Mouse (Mus musculus): ENCODE data around the gene 9530068E07Rik. TPM values are rescaled to one million over a fixed set of nuclear protein-coding genes. Genes with fewer than 3 reads are reported as not detected.
"Not testable (repeated sequence)": the region's sequence is repeated elsewhere in the genome, so short reads cannot be mapped to it uniquely, and the experiment has no call there.

Gene 9530068E07Rik
- total RNA-seq (2021): 10 to 100 TPM; 57.9 to 62.0 TPM
- long read RNA-seq, experiment 1, transcript 9530068E07Rik-201 (3 exons, 2,467 nt): major isoform, 80 of 91 reads
- long read RNA-seq, experiment 1, partial matches to known transcripts: 4 of 91 reads
- long read RNA-seq, experiment 1, other reads (novel, unspliced or antisense): 7 of 91 reads
- long read RNA-seq, experiment 2, transcript 9530068E07Rik-201 (3 exons, 2,467 nt): major isoform, 94 of 102 reads
- long read RNA-seq, experiment 2, partial matches to known transcripts: 2 of 102 reads
- long read RNA-seq, experiment 2, other reads (novel, unspliced or antisense): 6 of 102 reads

- DNase-seq: peak; percentile 93
- intact Hi-C loops (cut with DNase I; ENCODE audit: low total_unique reads): no loop called here
Observed at GRCm38 (mm10) chr11:52395940-52396596, at the start of gene 9530068E07Rik. 9530068E07Rik (plus strand) TSS chr11:52396428.

DNA sequence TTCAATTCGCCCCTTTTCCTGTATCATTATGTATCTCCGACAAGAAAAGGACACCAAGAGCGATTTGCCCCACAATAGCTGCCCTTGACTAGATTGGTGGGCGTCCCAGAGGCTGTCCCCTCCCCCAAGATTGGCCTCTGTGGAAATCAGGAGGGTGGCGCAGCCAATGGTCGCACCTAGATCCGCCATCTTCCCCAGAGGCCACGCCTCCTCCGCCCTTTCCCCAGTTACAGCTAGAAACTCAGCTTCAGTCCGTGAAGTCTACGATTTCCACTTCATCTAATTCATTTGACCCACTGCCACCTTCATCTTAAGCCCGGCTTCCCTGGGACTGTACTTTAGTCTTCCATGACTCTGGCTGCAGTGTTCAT is 49.6 kb upstream of the 9530068E07Rik start:
- no peak for DNase-seq
- intact Hi-C loops (cut with DNase I; ENCODE audit: low total_unique reads): no loop called here

DNA sequence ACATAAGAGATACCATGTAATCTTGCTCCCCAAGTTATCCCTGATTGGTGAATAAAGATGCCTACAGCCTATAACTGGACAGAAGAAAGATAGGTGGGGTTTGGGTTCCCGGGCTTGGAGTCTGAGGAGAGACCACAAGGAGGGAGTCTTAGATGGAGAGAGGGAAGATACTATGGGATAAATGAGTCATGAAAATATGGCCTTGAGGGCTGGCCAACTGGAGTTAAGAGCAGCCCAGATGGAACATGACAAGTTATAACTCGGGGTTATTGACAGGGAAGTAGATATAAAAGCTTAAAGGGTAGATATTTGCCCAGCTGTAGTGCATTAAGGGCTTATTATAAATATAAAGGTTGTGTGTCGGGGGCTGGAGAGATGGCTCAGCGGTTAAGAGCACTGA is 48.1 kb upstream of the 9530068E07Rik start:
- no peak for DNase-seq
- intact Hi-C loops (cut with DNase I; ENCODE audit: low total_unique reads): no loop called here

DNA sequence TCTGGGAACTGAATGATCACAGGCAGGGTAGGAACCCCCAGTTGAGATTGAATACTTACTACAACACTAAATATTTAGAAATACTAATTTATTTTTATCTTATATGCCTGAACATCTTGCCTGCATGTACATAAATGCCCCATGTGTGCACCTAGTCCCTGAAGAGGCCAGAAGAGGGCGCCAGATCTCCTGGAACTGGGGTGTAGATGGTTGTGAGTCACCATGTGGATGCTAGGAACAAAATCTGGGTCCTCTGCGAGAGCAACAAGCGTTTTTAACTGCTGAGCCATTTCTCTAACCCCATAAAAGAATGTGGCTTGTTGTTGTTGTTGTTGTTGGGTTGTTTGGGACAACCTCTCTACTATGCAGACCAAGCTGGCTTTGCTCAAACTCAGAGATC is 47.5 kb upstream of the 9530068E07Rik start:
- no peak for DNase-seq
- intact Hi-C loops (cut with DNase I; ENCODE audit: low total_unique reads): no loop called here

DNA sequence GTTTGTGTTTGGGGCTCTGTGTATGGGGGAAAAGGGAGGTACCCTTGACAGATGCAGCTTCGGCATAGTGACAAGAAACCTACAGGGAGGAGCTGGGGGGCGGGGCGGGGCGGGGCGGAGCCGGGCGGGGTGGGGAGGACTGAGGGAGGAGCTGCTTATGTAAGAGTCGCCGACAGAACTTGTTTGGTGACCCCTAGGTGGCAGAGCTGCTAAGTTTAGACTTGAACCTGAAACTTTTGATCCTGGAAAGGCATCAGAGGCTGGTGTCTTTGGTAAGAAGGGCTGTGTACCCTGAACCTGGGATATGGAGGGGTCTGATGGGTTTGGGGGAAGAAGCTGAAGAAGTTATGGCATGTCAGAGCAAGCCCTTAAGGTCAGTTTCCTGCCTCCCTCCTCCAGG is 45.3 kb upstream of the 9530068E07Rik start:
- no peak for DNase-seq
- intact Hi-C loops (cut with DNase I; ENCODE audit: low total_unique reads): no loop called here

GRCm38 (mm10) chr11:52352271-52352670 is 44.0 kb upstream of the 9530068E07Rik start:
- intact Hi-C loops (cut with DNase I; ENCODE audit: low total_unique reads): no loop called here
- no peak for DNase-seq

- intact Hi-C loops (cut with DNase I; ENCODE audit: low total_unique reads): no loop called here
- DNase-seq: no peak
Observed at GRCm38 (mm10) chr11:52354644-52355043, 41.6 kb upstream of the 9530068E07Rik start.

DNA sequence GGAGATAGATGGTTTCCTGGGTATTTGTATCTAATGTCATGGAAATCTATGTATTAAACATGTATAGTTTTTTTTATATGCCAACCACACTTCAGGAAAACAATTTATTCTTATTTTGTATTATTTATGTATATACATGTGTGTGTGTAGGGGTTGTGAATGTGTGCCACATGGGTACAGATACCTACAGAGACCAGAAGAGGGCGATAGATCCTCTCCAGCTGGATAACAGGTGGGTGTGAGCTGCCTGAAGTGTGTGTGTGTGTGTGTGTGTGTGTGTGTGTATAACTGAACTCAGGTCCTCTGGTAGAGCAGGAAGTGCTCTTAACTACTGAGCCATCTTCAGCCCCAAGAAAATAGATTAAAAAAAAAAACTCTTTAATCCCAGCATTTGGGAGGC is 40.6 kb upstream of the 9530068E07Rik start:
- no peak for DNase-seq
- intact Hi-C loops (cut with DNase I; ENCODE audit: low total_unique reads): no loop called here

GRCm38 (mm10) chr11:52357091-52357490 is 39.1 kb upstream of the 9530068E07Rik start:
- DNase-seq; intact Hi-C loops (cut with DNase I; ENCODE audit: low total_unique reads): not testable (repeated sequence)

- intact Hi-C loops (cut with DNase I; ENCODE audit: low total_unique reads): no loop called here
Observed at GRCm38 (mm10) chr11:52358520-52358919, 37.7 kb upstream of the 9530068E07Rik start.

DNA sequence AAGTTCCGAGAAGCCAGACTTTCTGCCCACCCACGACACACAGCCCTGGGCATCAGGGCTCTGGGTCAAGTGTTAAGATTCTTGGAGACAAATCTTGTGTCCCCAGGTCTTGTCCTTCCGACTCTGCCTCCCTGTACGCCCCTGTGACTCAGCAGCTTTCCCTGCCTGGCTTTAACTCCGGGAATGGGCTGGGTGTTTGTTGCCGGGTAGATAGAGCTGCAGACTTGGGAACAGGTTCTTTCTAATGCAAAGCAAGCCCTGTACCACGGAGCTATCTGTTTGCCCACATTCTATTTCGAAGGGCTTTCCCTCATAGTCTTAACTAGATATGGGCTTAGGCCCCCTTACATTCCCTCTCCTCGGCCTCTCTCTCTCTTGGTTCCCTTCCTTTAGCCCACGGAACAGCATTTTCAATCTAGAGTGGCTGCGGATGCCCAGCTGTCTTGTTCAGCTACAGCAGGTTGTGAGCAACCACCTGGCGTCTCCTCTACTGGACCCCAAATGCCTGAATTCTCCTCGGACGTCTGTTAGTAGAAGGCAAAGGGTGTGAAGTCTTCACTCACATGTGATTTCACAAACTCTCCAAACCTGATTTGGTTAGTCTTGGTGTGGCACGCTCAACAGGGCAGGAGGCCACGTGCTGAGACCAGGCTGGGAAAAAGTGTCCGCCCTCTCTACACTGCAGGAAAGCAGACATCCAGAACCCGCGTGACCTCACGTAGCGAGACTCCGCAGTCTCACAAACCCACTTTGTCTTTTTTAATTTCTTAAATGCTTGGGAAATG is 36.4 kb upstream of the 9530068E07Rik start:
- peak; percentile 40 for DNase-seq
- intact Hi-C loops (cut with DNase I; ENCODE audit: low total_unique reads): no loop called here

More at GRCm38 (mm10) chr11:52358520-52358919, 37.7 kb upstream of the 9530068E07Rik start:
- peak; percentile 36 for DNase-seq

GRCm38 (mm10) chr11:52360471-52361277 is 35.6 kb upstream of the 9530068E07Rik start, which contains the start of gene Vdac1:
Vdac1 (plus strand) TSS chr11:52360860.
- intact Hi-C loops (cut with DNase I; ENCODE audit: low total_unique reads): no loop called here

GRCm38 (mm10) chr11:52361287-52361921 is 34.8 kb upstream of the 9530068E07Rik start:
- DNase-seq: peak; percentile 53
- intact Hi-C loops (cut with DNase I; ENCODE audit: low total_unique reads): no loop called here

More at GRCm38 (mm10) chr11:52360471-52361277, 35.6 kb upstream of the 9530068E07Rik start, which contains the start of gene Vdac1:
- peak; percentile 91 for DNase-seq

- no peak for DNase-seq
- intact Hi-C loops (cut with DNase I; ENCODE audit: low total_unique reads): no loop called here
Observed at GRCm38 (mm10) chr11:52364376-52364775, 31.9 kb upstream of the 9530068E07Rik start.

DNA sequence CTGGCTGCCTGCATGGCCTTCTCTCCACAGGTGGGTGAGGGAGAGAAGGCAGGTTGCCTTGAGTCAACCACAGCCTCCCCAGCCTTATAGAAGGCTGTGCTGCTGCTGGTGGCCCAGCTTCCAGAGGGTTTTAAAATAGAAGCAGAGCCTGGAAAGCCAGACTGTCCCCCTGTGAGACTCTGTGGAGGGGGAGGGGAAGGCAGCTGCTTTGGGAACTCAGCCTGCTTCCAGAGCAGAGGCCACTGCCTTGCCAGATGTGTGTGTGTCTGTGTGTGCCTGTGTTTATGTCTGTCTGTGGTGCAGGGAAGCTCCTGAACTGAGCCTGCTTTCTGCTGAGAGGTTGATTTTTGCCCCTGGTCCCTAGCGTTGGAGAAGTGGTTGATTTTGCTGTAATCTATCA is 31.1 kb upstream of the 9530068E07Rik start:
- peak; percentile 83 for DNase-seq
- intact Hi-C loops (cut with DNase I; ENCODE audit: low total_unique reads): no loop called here

- DNase-seq: no peak
- intact Hi-C loops (cut with DNase I; ENCODE audit: low total_unique reads): no loop called here
Observed at GRCm38 (mm10) chr11:52366358-52366757, 29.9 kb upstream of the 9530068E07Rik start.

GRCm38 (mm10) chr11:52368176-52368985 is 27.8 kb upstream of the 9530068E07Rik start:
- DNase-seq: no peak
- intact Hi-C loops (cut with DNase I; ENCODE audit: low total_unique reads): no loop called here

Measured in gastrocnemius, postnatal 14 days (tissue).